Mouse (Mus musculus): ENCODE data around the gene Matn1.

GRCm38 (mm10) chr4:130999744-131000527 lies 55.8 kb downstream of the Matn1 start:
- no peak for TF ChIP-seq GATA1 (IDR thresholded peaks at IDR 0.05; ENCODE audit: low read length)
- TF ChIP-seq TAL1 (IDR thresholded peaks at IDR 0.05; ENCODE audit: low read length), result no peak
